Mouse (Mus musculus): ENCODE measurements around the gene Pde8a.

Gene Pde8a

DNA sequence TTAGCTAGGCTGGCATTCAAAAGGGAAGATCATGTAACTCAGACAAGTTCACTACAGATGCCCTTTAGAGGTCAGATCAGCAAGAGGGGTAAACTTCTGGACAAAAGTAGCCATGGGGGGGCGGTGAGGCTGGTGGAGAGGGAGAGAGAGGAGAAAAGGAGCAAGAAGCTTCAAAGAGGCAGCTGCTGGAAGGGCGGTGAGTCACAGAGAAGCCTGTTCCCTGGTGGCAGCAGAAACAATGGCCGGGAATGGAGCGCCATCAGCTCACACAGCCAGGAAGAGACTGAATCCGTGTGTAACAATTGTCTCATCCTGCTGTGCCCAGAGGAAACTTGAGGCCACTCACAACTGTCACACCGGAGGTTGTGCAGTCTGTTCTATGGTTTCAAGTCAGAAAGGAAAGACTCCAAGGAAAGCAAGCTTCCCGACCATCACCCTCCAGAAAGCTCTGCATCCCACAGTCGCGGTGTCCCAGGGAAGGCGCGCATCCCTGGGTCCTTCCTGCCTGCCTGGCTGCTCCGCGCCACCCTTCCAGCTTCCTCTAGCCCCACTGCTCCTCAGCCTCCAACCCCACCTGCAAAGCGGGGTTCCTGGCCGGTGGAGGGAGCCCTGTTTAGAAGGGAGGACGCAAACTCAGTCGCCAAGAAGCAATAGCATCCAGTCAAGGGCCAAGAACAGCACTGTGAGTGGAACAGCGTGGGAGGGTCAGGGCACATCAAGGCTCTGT lies 122.5 kb downstream of the Pde8a start:
- no peak for DNase-seq (ENCODE audit: extremely low spot score, low spot score)

DNA sequence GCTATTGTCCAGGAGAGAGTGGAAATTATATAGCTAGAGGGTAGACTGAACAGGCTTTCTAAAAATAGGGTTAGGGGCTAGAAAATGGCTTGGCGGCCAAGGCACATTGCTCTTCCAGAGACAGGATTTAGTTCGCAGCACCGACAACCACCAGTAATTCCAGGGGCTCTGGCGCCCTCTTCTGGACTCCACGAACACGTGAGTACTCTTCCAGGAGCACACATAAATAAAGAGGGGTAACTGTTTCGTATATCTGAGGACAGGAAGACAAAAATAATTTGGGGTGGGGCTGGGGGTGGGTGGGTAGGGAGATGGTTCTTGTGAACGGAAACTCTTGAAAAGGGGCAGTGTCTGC lies 123.0 kb downstream of the Pde8a start:
- DNase-seq (ENCODE audit: extremely low spot score, low spot score), result peak; percentile 68

DNA sequence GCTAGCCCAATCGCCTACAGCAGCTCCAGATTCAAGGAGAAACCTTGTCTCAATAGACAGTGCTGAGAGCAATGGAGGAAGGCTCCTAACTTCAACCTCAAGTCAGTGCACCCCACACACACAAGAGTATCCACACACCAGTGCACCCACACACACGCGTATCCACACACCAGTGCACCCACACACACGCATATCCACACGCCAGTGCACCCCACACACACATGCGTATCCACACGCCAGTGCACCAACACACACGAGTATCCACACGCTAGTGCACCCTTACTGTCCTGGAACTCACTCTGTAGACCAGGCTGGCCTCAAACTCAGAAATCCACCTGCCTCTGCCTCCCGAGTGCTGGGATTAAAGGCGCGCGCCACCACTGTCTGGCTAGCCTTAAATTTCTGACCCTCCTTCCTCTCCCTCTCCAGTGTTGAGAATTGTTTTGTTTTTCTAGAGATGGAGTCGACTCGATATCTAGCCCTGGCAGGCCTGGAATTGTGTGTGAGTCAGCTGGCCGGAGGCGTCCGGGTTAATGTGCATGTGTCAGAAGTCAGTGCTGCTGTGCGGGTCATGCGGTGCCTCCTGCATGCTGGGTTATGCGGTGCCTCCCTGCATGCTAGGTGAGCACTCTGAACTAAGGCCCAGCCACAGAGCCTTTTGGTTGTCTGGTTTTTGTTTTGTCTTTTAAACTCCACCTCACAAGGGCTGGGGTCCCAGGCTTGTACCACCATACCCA lies 124.6 kb downstream of the Pde8a start:
- no peak for DNase-seq (ENCODE audit: extremely low spot score, low spot score)

DNA sequence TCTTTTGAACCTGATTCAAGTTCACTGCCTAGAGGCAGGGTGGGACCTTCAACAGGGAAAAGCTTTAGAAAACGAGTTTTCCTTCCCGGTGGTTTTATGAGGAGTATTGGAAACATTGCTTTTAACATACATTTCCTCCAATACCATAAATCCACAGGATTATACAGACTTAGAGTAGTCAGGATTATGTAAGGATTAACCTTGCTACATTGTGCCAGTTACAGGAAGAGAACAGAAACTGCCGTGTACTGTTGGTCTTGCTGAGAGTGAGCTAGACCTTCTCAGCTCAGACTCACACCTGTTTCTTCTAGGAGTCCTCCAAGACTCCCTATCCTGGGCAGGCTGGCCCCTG lies 125.1 kb downstream of the Pde8a start:
- no peak for DNase-seq (ENCODE audit: extremely low spot score, low spot score)

DNA sequence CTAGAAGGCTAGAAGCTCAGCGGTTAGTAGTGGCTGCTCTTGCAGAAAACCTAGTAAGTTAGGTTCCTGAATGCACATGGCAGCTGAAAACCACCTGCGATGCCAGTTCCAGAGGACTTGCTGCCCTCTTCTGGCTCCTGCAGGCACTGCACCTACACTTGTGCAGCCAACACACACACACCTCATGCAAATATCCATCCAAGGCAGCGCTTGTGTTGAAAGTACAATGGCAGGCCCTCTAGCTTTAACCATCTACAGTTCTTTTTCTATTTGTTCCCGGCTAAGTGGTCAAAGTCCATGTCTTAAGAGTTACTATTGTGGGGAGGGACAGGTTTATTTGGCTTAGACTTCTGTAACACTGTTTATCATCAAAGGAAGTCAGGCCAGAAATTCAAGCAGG lies 126.4 kb downstream of the Pde8a start:
- peak; percentile 67 for DNase-seq (ENCODE audit: extremely low spot score, low spot score)

DNA sequence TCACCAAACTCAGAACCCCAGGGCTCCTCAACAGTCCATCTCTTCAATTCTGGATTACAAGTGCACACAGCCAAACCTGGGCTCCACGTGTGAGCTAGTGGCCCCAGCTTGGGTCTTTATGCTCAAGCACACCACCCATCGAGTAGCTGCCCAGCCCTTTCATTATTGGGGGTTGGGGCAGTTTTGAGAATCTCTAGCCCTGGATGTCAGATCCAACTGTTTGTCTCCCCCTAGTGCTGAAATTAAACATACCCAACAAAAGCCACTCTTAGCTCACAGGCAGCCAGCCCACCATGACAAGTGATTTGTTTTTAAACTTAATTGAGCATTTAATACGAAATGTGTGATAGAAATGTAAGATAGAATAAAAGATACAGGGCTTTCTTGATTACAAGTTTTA lies 128.2 kb downstream of the Pde8a start:
- DNase-seq (ENCODE audit: extremely low spot score, low spot score), result no peak

DNA sequence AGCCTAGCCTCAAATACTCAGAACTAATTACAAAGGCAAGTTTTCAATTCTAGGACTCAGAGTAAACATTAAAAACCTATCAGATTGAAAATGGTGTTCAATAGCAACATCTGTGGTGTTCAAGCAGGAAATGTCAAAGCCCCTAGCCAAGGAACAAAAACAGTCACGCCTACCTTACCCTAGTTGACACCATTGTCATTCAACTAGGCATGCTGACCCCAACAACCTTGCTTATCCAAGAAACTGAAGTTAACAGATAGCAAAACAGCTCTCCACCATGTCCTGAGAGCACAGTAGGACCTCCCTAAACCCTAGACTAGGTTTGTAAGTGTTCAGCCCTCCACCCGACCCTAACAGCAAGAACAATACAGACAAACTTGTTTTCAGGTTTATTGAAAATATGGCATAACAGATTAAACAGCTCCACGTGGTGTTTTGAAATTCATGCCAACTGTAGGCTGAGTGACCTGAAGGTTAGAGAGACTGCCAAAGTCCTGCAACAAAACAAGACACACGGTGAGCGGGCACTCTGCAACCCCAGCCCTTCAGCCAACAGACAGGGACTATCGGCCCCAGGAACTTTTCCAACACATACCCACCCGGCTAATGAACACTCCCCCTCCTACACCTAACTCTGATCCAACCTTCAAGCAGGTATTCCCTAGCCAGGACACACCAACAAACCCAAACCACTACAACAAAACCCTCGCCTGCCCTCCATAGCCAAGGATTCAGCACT lies 129.1 kb downstream of the Pde8a start:
- no peak for DNase-seq (ENCODE audit: extremely low spot score, low spot score)

DNA sequence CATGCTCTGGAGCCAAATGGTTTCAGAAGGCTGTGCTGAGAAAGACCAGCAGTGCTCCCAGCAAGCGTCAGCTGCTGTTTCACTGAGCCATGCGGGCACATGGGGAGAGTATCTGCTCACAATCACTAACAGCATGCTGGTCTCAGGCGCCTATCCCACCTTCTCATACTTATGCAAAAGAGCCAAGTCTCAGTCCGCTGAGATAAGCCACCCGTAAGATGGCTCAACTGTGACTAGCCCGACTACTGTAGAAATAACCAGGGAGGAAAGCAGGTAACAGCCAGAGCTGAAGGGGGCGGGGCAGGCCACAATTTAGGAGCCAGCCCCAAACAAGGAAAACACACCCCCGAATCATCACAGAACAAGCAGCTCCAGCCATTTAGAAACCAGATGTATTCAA lies 129.9 kb downstream of the Pde8a start:
- DNase-seq (ENCODE audit: extremely low spot score, low spot score), result no peak

DNA sequence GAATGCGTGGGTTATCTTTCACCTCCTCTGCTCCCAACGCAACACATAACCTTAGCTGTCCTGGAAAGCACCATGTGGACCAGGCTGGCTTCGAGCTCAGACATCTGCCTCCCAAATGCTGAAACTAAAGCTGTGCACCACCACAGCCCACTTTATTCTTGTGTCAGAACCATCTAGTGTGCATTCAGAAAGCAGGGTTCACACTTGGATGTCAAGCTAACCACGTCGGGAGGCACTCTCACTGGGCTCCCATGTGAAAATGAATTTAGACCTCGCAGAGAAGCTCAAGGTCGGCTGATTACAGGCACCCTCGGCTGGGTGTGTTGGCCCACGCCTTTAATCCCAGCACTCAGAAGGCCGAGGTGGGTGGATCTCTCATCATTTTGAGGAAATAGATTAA lies 130.4 kb downstream of the Pde8a start:
- DNase-seq (ENCODE audit: extremely low spot score, low spot score), result no peak

DNA sequence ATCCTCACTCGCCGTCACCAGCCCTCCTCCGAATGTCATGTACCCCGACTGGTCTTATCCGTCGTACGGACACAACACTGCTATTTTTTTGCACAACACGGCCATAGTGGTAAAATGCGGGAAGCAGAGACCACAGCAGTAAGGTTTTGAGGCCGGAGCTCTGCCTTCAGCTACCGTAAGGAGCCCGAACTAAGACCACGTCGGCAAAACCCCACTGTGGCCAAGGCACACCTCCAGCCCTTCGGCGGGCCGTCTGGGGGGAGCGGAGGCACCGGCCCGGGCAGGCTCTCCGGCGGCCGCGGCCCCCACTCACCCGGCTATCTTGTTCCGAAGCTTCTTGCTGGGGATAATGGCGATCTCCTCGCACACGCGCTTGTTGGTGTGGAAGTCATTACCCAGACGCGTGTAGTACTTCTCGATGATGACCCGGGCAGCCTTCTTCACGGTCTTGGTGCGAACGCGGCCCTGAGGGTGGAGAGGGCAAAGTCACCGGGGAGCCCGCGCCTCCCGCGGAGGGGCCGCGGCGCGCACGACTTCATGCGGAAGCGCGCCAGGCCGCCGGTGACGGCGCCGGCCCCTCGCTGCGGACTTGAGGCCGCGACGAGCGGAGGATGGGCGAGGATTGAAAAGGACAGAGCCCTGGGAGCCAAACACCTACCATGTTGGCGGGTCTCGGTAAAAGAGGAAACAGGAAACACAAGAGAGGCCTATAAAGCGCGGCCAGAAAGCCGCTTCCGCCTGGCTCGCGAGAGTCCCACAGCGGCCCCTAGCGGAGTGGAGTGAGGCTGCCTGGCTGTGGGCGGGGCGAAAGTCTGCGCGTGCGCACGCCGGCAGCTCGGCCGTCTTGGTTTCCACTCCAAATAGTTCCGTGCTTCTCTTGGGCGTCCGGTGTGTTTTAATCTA lies 131.4 kb downstream of the Pde8a start, which contains the start of gene Rps17:
TSS of gene Rps17 (minus strand) at position 711 of the 903 bp plus-strand sequence.
- DNase-seq (ENCODE audit: extremely low spot score, low spot score), result peak; percentile 98

DNA sequence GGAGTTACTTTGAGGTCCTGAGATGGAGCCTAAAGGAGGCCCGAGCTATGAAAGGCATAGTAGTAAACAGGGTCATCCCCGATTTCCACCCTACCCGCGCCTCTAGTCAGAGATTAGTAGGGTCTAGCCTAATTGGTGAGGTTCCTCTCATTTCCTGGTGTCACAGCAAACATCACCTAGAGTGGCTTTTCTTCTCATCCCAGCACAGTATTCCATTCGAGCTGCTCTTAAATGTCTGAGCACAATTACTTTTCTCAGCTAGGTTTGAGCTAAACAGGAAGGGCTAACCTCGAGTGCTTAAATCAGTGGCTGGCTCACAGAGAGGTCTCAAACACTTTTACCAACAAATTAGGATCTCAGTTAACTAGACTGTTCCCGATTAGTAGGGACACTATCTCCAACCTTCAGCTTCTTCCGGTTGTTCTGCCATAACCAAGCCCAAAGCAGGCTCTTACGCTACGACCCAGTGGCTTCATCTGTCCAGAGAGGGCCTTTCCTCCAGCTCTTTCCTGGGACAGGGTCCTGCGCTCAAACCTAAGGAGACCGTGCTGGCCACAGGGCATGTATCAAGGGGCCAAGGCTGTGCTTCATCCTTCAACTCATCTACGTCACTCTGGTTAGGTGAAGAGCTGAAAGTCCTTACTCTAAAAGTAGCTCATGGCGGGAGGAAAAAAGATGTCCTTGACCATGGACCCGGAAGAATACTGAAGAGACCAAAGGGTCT lies 132.2 kb downstream of the Pde8a start:
- DNase-seq (ENCODE audit: extremely low spot score, low spot score), result no peak

DNA sequence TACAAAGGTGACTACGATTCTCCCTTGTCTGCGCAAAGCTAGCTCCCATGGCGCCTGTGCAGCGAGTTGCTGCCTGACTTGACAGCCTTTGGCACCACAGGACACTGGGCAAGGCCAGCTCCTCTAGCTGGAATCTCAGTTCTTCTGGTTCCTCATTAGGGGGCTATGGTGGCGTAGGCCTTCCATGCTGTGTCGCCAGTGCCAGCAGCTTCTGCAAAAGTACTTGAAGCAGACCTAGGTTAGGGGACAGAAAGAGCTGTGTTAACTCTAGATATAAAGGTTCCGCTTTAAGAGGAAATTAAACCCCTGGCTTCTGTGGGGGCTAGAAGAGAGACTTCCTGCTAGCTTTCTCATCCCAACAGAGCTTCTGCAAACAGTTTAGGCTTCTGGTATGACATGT lies 134.8 kb downstream of the Pde8a start:
- no peak for DNase-seq (ENCODE audit: extremely low spot score, low spot score)

DNA sequence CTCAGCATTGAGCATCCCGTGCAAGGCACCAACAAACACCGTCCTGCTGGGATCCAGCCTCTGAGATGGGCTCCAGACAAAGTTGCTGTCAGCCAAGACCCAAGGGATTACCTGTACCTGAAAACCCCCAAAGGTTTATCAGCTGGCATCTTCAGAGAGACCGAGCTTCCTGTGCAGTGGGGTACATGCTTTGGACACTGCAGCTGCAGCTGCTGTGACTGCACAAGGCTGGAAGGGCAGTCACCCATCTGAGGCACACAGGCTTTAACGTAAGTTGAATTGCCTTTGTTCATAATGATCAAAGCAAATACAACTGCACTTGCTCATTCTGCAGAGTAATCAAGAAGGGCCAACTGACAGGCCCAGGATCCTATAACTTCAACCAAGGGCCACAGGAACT lies 138.4 kb downstream of the Pde8a start:
- no peak for DNase-seq (ENCODE audit: extremely low spot score, low spot score)

DNA sequence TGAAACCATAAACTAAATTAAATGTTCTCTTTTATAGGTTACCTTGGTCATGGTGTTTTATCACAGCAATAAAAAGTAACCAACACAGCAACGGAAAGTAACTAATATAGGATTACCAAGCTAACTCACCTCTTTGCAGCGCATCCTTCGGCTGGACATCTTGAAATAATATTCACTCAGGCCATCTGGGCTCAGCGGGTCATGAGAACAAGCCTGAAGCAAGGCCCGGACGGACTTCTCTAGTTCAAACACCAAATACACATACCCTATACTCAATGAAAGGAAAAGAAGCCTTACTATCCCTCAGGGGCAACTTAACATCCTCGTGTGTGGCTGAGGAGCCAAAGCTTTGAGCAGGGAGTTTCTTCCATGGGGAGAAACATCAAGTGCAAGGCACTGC lies 142.3 kb downstream of the Pde8a start:
- no peak for DNase-seq (ENCODE audit: extremely low spot score, low spot score)

DNA sequence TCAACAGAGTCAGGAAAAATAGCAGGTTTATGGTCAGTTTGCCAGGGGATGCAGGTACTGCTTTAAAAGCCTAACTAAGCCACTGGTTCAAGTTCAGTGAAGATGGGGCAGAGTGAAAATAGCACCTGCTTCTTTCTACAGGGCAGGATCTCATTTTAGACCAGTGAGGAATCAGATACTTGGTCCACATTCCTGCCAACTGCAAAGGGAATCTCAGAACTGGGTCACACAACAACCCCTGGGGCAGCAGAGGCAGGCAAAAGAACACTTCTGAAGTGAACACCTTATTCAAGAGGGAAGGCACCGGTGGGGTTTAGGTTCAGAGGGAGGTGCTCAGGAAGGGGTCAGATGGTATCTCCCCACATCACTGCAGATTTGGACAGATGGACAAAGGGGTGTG lies 143.0 kb downstream of the Pde8a start:
- DNase-seq (ENCODE audit: extremely low spot score, low spot score), result no peak

DNA sequence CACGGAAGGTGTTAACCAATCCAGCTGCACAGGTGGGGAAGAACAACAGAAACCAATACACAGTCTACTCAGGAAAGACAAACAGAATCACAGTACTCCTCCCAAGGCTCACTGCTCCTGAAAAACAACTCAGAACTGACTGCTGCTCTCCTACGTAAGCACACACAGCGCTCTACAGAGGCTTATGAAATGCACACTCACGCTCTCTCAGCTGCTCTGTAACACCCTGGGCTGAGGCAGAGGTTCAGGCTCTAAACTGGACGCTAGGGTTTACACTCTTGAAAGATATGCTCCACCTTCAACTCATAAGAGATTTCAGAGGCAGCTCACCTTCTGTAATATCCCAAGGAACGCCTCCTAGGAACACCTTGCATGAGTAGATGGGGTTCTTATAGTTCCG lies 143.6 kb downstream of the Pde8a start:
- DNase-seq (ENCODE audit: extremely low spot score, low spot score), result no peak

DNA sequence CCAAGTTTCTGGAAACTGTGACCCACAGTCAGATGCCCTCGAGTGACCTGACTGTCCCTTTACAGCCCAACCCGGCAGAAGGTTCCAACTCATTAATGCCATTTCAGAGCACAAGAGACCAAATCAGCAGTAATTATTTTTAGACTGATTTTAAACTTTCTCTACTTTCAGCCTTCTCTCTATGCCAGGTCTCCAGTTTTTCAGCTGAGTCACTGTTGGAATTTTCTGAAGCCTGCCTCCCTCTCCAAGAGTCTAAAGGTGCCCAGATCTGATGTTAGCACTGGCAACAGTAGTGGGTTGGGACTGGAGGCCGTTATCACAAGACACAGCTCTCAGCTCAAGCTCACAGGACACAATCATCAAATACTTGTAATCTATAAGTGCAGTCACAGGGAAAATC lies 154.6 kb downstream of the Pde8a start:
- DNase-seq (ENCODE audit: extremely low spot score, low spot score), result no peak

DNA sequence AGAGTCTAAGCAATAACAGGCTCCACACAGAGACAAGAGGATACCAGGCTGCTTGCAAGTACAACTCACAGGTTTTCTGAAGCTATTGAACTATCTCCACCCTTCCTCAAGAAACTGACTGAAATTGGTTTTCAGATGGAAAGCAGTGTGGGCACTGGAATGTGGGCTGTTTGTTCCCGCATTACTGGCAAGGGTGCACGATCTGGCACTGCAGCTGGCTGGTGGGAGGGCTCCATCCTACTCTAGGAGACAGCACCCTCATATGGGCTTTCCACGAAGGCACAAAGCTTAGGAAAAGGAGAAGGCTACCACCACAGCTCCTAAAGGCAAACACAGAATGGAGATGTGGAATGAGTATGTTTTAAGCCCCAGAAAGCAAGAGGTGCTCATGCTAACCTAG lies 156.3 kb downstream of the Pde8a start:
- no peak for DNase-seq (ENCODE audit: extremely low spot score, low spot score)

DNA sequence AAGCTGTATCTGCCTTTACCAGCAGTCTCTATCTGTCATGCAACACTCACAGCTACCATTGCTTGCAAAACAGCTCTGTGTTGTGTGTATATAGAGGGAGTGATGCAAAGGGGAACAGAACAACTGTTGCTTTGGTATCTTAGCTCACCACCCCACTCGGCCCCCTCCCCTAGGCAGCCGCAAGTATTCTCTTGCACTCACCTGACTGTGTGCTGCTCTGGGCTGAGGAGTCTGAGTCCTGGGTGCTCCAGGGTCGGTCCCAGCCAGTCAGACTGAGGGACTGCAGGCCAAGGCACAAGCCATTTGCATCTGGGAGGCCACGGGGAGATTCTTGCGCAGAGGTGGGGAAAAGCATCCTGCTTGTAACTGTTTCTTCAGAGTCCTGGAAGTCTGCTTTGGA lies 158.4 kb downstream of the Pde8a start:
- no peak for DNase-seq (ENCODE audit: extremely low spot score, low spot score)

DNA sequence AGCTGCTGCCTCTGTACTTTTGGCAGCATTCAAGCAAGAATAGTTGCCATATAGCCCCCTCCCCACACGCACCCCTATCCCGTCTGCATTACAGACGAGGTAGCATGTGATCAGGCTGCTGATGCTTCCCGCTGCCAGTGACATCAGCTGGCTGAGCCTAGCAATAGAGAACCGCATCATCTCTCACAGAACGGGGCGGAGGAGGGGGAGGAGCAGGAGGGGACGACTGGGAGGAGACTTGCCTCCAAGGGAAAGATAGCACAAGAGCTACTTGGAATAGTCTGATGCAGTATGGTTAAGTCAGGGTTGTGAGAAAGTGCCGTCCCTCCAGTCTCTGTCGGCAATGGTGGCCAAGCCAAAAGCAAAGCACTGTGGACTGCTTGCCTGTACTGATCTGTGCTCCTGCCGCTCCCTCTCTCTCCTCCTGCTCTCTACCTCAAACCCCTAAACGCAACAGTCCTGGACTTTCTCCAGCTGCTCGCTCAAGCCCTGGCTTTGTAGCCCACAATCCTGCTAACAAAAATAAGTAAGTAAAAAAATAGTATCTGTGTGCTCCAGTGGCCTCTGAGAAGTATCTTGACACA lies 159.0 kb downstream of the Pde8a start:
- DNase-seq (ENCODE audit: extremely low spot score, low spot score), result peak; percentile 37

DNA sequence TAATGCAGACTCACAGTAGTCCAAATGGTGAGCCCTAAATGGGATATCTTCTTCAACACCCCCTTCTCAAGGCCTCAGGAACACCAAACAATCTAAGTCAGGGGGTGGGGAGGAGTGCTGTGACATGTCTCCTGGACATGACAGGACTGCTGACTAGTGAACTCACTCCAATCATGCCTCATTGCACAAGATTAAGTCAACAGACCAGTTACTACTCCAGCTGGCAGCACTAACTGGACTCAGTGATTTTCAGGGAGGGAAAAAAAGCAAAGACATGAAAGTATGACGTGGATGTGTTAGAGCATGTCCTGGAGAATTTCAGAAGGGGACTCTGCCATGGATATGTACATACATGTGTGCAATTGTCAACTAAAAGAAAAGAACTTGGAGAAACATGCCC lies 166.0 kb downstream of the Pde8a start:
- DNase-seq (ENCODE audit: extremely low spot score, low spot score), result no peak

Measured in neural tube, embryonic 10.5 days (tissue).